Mouse (Mus musculus): Measurements from ENCODE around the gene Duxbl3.
"Not testable (repeated sequence)": the region's sequence is repeated elsewhere in the genome, so short reads cannot be mapped to it uniquely, and the experiment has no call there.

Duxbl3 gene

DNA sequence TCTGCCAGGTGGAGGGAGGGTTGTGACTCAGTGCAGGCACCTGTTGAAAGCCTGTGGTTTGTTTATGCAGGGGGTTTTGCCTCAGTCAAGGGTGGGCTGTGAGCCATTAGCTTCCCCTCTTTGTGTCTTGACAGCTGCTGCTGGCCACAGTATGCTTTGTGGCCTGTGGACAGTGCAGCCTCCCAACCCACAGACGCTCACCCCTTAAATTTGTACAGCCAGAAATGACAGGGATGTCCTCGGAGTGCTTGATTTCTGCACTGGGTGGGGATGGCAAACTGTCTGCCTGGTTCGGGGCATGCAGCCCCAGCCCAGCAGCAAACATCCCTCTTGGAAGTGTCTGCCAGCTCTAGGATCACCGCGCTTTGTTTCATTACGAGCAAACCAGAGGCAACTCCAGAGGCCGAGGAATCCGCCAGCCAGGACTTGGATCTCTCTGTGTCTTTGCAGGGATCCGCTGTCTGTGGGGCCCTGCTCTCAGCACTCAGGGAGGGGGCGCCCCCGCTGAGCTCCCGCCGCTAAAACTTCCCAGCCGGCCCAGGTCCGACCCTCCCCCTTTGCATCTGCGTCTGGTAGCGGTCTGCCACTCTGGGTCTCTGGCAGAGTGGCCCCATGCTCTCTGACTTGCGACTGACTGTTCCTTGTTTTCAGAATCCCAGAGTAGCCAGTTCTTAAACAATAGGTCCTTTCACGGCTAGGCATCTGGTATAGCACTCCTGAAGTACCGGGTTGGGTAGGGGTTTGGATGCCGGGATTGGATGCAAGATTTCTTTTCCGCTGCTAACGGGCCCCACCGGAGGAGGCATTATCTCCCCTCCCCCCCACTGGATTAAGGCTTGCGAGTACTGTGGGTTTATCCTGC is at the start of gene Duxbl3:
TSS of gene Duxbl3 (plus strand) at position 207 of the 862 bp plus-strand sequence.
- not testable (repeated sequence) for DNase-seq

- DNase-seq, result not testable (repeated sequence)
These were observed 41.3 kb upstream of the Duxbl3 start for GRCm38 (mm10) chr14:26216233-26217000.

DNA sequence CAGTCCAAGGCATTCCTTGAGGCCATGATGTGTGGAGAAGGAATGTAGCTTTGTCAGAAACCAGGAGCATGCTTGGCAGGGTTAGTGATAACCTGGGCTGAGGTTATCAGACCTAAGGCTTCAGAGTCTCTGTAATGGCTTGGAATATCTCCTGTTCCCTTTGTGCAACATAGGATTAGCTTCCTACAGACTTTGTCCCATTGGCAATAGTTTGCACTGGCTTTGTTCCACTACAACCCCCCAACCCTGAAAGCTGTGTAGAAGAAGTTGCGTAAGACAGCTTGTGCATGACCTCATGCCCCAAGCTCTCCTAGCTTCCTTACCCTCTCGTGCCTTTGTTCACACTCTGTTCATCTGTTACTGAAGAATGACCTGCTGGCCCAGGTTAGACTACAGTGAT is 20.6 kb upstream of the Duxbl3 start:
- DNase-seq, result not testable (repeated sequence)

DNA sequence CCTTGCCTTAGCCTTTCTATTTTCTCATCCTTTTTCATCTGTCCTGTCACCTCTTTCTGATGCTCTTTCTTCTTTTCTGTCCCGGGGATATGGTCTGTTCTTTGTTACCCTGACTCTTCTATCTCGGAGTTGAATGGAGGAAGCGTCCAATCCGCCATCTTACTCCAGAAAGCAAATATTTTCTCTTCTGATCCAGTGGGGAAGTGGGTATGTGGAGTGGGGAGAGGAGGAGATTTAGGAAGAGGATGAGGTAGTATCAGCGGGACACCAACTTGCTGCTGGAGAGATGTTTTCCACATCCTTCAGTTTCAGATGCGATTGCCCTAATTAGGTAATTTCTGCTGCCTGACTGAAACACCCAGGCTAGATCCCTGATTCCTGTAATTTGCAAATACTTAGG is 967 bp downstream of the Duxbl3 start:
- DNase-seq, result not testable (repeated sequence)

- DNase-seq, result not testable (repeated sequence)
These were observed 29.0 kb downstream of the Duxbl3 start for GRCm38 (mm10) chr14:26286737-26287136.

GRCm38 (mm10) chr14:26293859-26294258 is 36.1 kb downstream of the Duxbl3 start:
- no peak for DNase-seq

DNA sequence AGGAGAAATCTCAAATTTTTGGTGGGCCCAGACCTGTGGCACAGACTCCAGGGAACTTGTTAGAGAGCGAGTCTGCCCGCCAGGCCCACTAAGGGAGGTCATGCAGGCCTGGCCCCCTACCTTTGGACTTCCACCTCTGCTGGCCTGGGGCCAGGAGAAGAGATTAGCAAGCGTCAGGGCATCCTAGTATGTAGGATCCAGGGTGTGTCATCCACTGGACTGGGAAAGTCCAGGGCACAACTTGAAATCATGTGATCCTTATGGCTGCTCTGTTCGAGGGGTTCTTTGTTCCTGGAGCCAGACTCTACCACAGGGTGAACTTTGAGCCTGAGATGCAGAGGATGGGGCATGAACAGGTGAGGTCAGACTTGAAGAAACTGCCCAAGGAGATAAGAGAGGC is 39.3 kb downstream of the Duxbl3 start:
- peak; percentile 10 to 36 for DNase-seq

GRCm38 (mm10) chr14:26297484-26297883 is 39.7 kb downstream of the Duxbl3 start:
- no peak for DNase-seq

DNA sequence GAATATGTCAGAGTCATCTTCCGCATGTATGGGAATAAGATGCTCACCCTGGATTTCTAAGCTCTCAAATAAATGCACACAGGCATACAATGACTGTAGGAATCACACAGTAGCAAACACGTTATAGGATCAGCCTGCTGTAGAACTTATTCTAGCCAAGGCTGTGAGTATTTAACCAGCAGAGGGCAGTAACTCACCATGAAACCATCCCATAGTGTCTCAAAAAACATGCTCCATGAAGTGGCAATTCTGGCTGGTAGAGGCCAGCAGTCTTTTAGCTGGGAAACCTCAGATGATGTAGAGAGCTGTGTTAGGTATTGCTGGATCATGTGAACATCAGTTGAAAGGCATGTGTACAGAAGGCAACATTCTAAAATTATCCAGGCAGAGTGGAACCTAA is 45.3 kb downstream of the Duxbl3 start:
- DNase-seq, result peak; percentile 18 to 50

DNA sequence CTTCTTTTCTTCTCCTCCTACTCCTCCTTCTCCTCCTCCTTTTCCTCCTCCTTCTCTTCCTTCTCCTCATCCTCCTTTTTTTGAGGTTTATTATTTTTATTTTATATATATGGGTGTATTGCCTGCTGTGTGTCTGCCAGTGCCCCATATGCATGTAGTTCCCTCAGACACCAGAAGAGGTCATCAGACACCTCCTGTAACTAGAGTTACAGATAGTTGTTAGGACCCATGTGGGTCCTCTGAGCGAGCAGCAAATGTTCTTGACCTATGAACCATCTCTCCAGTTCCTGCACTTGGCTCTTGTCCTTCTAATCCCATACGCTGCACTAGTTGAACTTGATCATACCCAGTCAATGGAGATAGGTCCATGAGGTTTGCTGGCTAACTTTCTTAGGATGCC is 48.3 kb downstream of the Duxbl3 start:
- DNase-seq, result peak; percentile 31 to 41

DNA sequence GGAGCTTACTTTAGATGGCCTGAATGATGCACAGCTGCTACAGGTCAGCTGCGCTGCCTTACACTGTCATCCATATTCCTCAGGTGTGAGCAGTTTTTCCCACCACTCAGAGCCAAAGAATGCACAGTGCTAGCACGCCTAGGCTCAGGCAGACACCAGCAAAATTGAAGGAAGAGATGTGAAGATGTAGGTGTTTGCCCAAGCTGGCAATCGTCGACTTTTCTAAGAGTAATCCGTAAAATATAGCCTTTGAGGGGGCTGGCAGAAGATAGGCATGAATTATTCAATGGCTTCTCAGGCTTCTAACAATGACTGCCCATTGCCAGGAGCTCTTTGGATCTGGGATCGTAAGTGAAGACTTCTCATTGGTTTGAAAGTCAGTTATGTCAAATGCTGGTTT is 51.1 kb downstream of the Duxbl3 start:
- DNase-seq, result no peak

- no peak for DNase-seq
These were observed 51.7 kb downstream of the Duxbl3 start for GRCm38 (mm10) chr14:26309511-26309910.

DNA sequence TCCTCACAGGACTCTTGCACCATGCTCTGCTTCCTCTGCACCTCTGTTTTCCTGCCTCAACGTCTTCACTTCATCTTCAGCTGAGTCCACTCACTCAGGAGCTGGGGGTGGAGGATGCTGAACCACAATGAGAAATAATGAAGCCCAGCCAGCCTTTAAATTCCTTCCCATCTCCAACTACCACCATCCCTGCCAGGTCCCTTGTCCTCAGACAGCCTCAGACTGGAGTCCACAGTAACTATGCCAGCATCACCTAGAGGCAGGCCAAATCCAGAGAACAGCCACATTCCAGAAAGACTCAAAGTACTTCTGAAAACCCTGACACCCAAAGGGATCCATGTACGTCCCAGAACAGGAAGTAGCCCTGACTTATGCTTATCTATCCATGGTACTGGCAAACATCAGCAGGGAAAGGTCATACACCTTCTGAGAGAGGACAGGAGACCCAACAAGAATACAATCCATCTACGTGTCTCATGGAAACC is 58.5 kb downstream of the Duxbl3 start:
- DNase-seq, result no peak
